Mouse (Mus musculus): ENCODE results near the gene St6galnac3. TPM values are rescaled to one million over a fixed set of nuclear protein-coding genes. Genes with fewer than 3 reads are reported as not detected.

Gene St6galnac3
- polyA plus RNA-seq, 1 experiment from 2014 or later = 34.9 TPM

DNA sequence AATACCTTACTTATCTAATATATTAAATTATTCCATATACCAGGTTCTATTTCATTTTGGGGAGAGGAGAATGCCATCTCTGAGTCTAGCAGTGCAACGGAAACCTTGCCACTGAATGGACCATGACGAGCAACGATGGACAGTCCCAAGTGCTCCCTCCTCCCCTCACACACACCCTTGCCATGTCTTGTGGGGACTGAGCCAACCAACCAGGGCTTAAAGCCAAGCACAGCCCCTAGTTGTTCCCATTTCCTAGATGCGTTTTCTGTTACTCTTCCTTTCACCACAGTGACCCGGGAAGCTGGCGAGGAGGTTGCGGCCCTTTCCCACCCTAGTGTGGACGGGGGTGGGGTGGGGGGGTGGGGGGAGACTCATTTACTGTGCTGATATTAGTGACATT lies 165.4 kb downstream of the St6galnac3 start:
- no peak overlapping the region for H3K4me3 ChIP-seq (replicated peaks; ENCODE audit: low read length)
- H3K27me3 ChIP-seq (ENCODE audit: control insufficient read depth, insufficient read depth, low read length) = no peaks in the 10 kb centered on the region
- WGBS = 88% methylated on average over 8 of the region's 8 CpGs
- no peak for ATAC-seq (ENCODE audit: insufficient read depth, low FRiP score)
- no peaks in the 10 kb centered on the region for H3K9me3 ChIP-seq (replicated peaks; ENCODE audit: control insufficient read depth, low read length)
- H3K27ac ChIP-seq (ENCODE audit: low read length) = no peak overlapping the region
- H3K4me2 ChIP-seq (ENCODE audit: low read depth, low read length) = no peak overlapping the region
- no peaks in the 10 kb centered on the region for H3K36me3 ChIP-seq (ENCODE audit: control insufficient read depth, insufficient read depth, low read length)
- H3K9ac ChIP-seq (ENCODE audit: low read length) = no peak overlapping the region
- H3K4me1 ChIP-seq (ENCODE audit: control insufficient read depth, insufficient read depth, low read length) = no peaks in the 10 kb centered on the region

DNA sequence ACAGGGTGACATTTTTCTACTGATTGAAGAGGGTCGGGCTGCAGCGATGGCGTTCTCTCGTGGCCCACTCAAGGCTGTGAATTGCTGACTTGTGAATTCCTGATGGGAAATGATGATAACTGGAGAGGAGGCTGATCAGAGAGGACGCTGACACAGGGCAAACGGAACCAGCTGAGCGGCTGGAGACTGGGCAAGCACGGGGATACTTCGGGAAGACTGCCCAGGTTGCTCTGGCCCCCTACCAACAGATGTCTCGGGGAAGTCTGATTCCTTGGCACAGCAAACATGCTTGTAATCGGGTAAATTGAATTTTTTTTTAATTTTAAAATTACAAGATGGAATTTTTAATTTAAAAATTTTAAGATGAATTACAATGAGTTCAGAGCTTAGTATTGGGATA lies 168.4 kb downstream of the St6galnac3 start:
- H3K9ac ChIP-seq (ENCODE audit: low read length) = no peak overlapping the region
- 62% methylated on average over 11 of the region's 11 CpGs for WGBS
- no peak for ATAC-seq (ENCODE audit: insufficient read depth, low FRiP score)

DNA sequence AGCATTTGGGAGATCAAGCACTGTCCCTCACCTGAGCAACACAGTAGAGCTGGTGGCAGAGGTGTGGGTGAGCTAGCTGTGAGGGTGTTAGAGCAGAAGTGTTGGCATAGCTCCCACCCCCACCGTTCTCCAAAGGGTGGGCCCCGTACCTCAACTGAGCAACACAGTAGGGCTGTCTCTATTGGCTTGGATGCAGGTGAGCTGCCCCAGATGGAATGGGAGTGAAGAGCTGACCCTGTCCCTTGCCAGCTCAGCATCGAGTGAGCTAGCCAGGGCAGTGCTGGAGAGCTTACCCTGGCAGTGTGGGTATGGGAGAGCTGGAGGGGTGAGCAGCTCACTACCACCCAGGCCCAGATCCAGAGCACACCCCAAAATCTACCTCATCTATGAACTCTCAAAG lies 171.3 kb downstream of the St6galnac3 start:
- Histone ChIP-seq H3K9ac (ENCODE audit: low read length) (no peak overlapping the region), H3K27me3 (ENCODE audit: control insufficient read depth, insufficient read depth, low read length) (no peaks in the 10 kb centered on the region), H3K4me1 (ENCODE audit: control insufficient read depth, insufficient read depth, low read length) (no peaks in the 10 kb centered on the region), H3K4me3 (replicated peaks; ENCODE audit: low read length) (no peak overlapping the region), H3K27ac (ENCODE audit: low read length) (no peak overlapping the region), H3K36me3 (ENCODE audit: control insufficient read depth, insufficient read depth, low read length) (no peaks in the 10 kb centered on the region), H3K4me2 (ENCODE audit: low read depth, low read length) (no peak overlapping the region), H3K9me3 (replicated peaks; ENCODE audit: control insufficient read depth, low read length) (no peaks in the 10 kb centered on the region)
- ATAC-seq (ENCODE audit: insufficient read depth, low FRiP score) = no peak
- WGBS = 90% methylated on average over 3 of the region's 3 CpGs

More for the DNA sequence above, 168.4 kb downstream of the St6galnac3 start:
- Histone ChIP-seq H3K27ac (ENCODE audit: low read length) (no peak overlapping the region), H3K27me3 (ENCODE audit: control insufficient read depth, insufficient read depth, low read length) (no peaks in the 10 kb centered on the region), H3K4me1 (ENCODE audit: control insufficient read depth, insufficient read depth, low read length) (no peaks in the 10 kb centered on the region), H3K4me3 (replicated peaks; ENCODE audit: low read length) (no peak overlapping the region), H3K36me3 (ENCODE audit: control insufficient read depth, insufficient read depth, low read length) (no peaks in the 10 kb centered on the region), H3K4me2 (ENCODE audit: low read depth, low read length) (no peak overlapping the region), H3K9me3 (replicated peaks; ENCODE audit: control insufficient read depth, low read length) (no peaks in the 10 kb centered on the region)

DNA sequence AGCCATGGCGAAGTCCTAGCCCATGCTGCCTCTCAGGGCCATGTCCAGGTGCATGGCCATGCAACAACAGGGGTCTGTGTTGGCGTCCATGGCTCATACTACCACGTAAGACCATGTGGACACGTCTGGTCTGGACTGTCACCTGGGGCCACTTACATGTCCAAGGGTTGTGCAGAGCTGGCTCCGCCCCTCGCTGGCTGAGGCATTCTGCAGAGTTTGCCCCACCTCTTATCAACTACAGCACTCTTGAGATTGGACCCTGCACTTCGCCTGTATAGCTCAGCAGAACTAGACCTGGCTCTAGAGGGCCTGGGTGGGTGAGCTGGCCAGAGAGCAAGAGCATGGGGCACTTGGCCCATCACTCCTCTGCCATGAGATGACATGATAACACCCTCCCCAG lies 171.7 kb downstream of the St6galnac3 start:
- ATAC-seq (ENCODE audit: insufficient read depth, low FRiP score) = peak; percentile 17; the same call in 1 of the 2 replicates
- WGBS = 88% methylated on average over 7 of the region's 7 CpGs

DNA sequence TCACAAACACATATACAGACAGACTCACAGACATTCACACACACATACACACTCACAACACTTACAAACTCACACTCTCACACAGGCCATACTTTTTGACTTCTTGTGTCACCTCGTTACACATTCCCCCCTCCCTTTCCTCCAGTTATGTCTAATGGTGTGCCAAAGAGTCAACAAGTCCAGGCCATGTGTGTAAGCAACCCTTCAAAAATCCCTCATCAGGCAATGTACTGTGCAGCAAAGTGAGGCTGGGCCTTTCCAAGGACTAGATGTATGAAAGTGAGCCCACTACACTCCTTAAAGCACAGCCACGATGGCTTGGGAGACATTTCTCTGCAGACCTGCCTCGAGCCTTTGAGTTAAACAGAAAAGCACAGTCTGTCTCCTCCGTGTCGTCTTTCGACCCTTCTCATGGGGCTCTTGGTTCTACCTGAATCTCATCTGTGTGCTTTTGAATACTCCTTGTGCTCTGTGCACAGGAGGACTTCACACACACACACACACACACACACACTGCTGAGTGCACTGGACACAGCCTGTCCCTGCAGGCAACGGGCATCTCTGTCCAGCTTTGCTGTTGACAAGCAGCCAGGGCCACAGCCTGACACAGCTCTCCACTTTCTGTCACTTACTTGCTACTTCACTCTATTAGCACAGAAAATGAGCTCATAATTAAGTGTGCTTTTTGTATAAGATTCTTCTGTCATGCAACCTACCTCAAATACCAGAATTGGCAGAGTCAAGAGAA lies 177.9 kb downstream of the St6galnac3 start:
- ATAC-seq (ENCODE audit: insufficient read depth, low FRiP score) = no peak
- no peaks in the 10 kb centered on the region for H3K27me3 ChIP-seq (ENCODE audit: control insufficient read depth, insufficient read depth, low read length)
- no peak overlapping the region for H3K4me2 ChIP-seq (ENCODE audit: low read depth, low read length)
- H3K4me1 ChIP-seq (ENCODE audit: control insufficient read depth, insufficient read depth, low read length) = no peaks in the 10 kb centered on the region
- H3K27ac ChIP-seq (ENCODE audit: low read length) = no peak overlapping the region
- no peak overlapping the region for H3K4me3 ChIP-seq (replicated peaks; ENCODE audit: low read length)
- WGBS = 82% methylated on average over 7 of the region's 7 CpGs
- no peaks in the 10 kb centered on the region for H3K36me3 ChIP-seq (ENCODE audit: control insufficient read depth, insufficient read depth, low read length)
- no peak overlapping the region for H3K9ac ChIP-seq (ENCODE audit: low read length)
- H3K9me3 ChIP-seq (replicated peaks; ENCODE audit: control insufficient read depth, low read length) = no peaks in the 10 kb centered on the region

More for the DNA sequence above, 171.7 kb downstream of the St6galnac3 start:
- H3K27ac ChIP-seq (ENCODE audit: low read length) = no peak overlapping the region
- no peaks in the 10 kb centered on the region for H3K27me3 ChIP-seq (ENCODE audit: control insufficient read depth, insufficient read depth, low read length)
- no peaks in the 10 kb centered on the region for H3K36me3 ChIP-seq (ENCODE audit: control insufficient read depth, insufficient read depth, low read length)
- no peaks in the 10 kb centered on the region for H3K4me1 ChIP-seq (ENCODE audit: control insufficient read depth, insufficient read depth, low read length)
- no peak overlapping the region for H3K9ac ChIP-seq (ENCODE audit: low read length)
- no peak overlapping the region for H3K4me2 ChIP-seq (ENCODE audit: low read depth, low read length)
- no peak overlapping the region for H3K4me3 ChIP-seq (replicated peaks; ENCODE audit: low read length)
- no peaks in the 10 kb centered on the region for H3K9me3 ChIP-seq (replicated peaks; ENCODE audit: control insufficient read depth, low read length)

DNA sequence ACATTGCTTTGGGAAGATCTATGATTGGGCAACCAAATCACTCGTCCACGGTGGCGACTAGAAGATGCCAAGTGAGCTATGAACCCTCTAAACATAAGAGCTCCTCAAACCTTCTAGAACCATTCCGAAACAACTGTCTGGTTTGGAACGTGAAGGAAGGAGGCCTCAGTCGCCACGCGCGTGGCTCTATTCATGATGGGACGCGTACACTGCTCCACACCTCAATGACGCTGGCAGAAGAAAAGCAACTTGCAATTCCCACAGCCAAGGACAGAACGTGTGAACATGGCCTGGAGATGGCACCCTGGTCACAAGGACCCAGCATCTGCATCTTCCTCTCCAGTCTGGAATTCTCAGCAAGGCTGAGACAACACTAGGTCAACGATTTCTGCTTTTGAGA lies 185.1 kb downstream of the St6galnac3 start:
- 90% methylated on average over 14 of the region's 14 CpGs for WGBS
- Histone ChIP-seq H3K9ac (ENCODE audit: low read length) (no peak overlapping the region), H3K27me3 (ENCODE audit: control insufficient read depth, insufficient read depth, low read length) (no peaks in the 10 kb centered on the region), H3K4me1 (ENCODE audit: control insufficient read depth, insufficient read depth, low read length) (no peaks in the 10 kb centered on the region), H3K4me2 (ENCODE audit: low read depth, low read length) (no peak overlapping the region), H3K9me3 (replicated peaks; ENCODE audit: control insufficient read depth, low read length) (no peaks in the 10 kb centered on the region), H3K36me3 (ENCODE audit: control insufficient read depth, insufficient read depth, low read length) (no peaks in the 10 kb centered on the region), H3K27ac (ENCODE audit: low read length) (no peak overlapping the region), H3K4me3 (replicated peaks; ENCODE audit: low read length) (no peak overlapping the region)
- no peak for ATAC-seq (ENCODE audit: insufficient read depth, low FRiP score)

DNA sequence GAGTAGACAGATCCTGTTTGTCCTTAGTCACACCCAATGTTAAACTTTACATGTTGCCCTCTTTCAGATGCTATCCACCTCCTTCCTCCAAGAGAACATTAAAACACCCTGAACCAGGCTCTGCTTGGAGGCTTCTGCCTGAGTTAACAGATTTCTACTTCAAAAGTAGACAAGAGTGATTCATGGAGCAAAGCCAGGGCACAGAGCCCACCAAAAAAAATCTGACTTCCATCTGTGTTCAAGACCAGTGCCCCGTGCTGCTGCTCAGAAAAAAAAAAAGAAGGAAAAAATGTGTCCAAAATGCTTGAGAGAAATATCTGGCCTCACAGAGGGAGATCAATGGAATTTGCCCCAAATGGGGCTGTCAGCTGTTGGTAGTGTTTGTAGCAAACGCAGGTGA lies 186.6 kb downstream of the St6galnac3 start:
- H3K4me3 ChIP-seq (replicated peaks; ENCODE audit: low read length) = no peak overlapping the region
- no peaks in the 10 kb centered on the region for H3K4me1 ChIP-seq (ENCODE audit: control insufficient read depth, insufficient read depth, low read length)
- WGBS = 34% methylated on average over 2 of the region's 2 CpGs
- H3K36me3 ChIP-seq (ENCODE audit: control insufficient read depth, insufficient read depth, low read length) = no peaks in the 10 kb centered on the region
- no peaks in the 10 kb centered on the region for H3K27me3 ChIP-seq (ENCODE audit: control insufficient read depth, insufficient read depth, low read length)
- no peak overlapping the region for H3K27ac ChIP-seq (ENCODE audit: low read length)
- H3K4me2 ChIP-seq (ENCODE audit: low read depth, low read length) = no peak overlapping the region
- no peak for ATAC-seq (ENCODE audit: insufficient read depth, low FRiP score)
- H3K9ac ChIP-seq (ENCODE audit: low read length) = no peak overlapping the region
- H3K9me3 ChIP-seq (replicated peaks; ENCODE audit: control insufficient read depth, low read length) = no peaks in the 10 kb centered on the region

DNA sequence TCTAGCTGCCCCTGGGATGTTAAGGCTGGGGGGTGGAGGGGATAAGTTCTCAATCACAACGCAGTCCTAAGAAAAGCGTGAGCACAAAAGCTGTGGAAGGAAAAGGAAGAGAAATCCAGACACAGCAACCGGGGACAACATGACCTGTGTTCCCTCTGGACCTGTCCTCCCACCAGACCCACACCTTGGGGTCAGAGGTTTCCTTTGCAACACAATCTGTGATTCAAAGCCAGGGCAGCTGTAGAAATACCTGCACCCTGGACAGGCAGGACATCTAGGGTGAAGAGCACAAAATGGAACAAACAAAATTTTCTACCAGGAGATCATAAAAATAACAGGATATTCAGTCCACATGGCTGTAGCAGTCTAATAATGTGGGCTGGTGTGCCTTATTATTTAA lies 187.5 kb downstream of the St6galnac3 start:
- Histone ChIP-seq H3K27ac (ENCODE audit: low read length) (no peak overlapping the region), H3K4me2 (ENCODE audit: low read depth, low read length) (no peak overlapping the region), H3K36me3 (ENCODE audit: control insufficient read depth, insufficient read depth, low read length) (no peaks in the 10 kb centered on the region), H3K4me1 (ENCODE audit: control insufficient read depth, insufficient read depth, low read length) (no peaks in the 10 kb centered on the region), H3K4me3 (replicated peaks; ENCODE audit: low read length) (no peak overlapping the region), H3K27me3 (ENCODE audit: control insufficient read depth, insufficient read depth, low read length) (no peaks in the 10 kb centered on the region), H3K9ac (ENCODE audit: low read length) (no peak overlapping the region), H3K9me3 (replicated peaks; ENCODE audit: control insufficient read depth, low read length) (no peaks in the 10 kb centered on the region)
- no peak for ATAC-seq (ENCODE audit: insufficient read depth, low FRiP score)
- WGBS = 85% methylated on average over 3 of the region's 3 CpGs

DNA sequence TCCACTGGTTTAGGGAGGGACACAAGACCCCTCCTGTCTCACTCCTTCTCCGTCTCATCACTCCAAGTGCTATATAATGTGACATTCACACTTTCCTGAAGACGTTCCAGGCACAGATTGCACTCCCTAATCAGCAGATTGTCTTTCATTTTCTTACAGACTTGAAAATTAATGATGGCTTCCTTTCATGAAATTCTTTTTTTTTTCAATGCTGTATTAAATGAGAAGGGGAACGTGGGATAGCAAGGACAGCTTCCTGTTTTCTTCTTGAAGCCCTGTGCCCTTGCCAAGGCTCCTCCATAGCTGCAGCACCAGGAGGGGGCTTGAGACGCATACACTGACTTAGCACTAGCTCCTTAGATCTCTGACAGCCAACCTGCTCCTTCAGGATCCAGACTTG lies 188.7 kb downstream of the St6galnac3 start:
- no peaks in the 10 kb centered on the region for H3K9me3 ChIP-seq (replicated peaks; ENCODE audit: control insufficient read depth, low read length)
- no peak overlapping the region for H3K9ac ChIP-seq (ENCODE audit: low read length)
- H3K4me2 ChIP-seq (ENCODE audit: low read depth, low read length) = no peak overlapping the region
- H3K27me3 ChIP-seq (ENCODE audit: control insufficient read depth, insufficient read depth, low read length) = no peaks in the 10 kb centered on the region
- H3K27ac ChIP-seq (ENCODE audit: low read length) = no peak overlapping the region
- H3K4me3 ChIP-seq (replicated peaks; ENCODE audit: low read length) = no peak overlapping the region
- 67% methylated on average over 4 of the region's 4 CpGs for WGBS
- H3K36me3 ChIP-seq (ENCODE audit: control insufficient read depth, insufficient read depth, low read length) = no peaks in the 10 kb centered on the region
- H3K4me1 ChIP-seq (ENCODE audit: control insufficient read depth, insufficient read depth, low read length) = no peaks in the 10 kb centered on the region
- no peak for ATAC-seq (ENCODE audit: insufficient read depth, low FRiP score)
